Comparison of ENCODE assay signal across 9 mouse cellular contexts in the genomic region with DNA sequence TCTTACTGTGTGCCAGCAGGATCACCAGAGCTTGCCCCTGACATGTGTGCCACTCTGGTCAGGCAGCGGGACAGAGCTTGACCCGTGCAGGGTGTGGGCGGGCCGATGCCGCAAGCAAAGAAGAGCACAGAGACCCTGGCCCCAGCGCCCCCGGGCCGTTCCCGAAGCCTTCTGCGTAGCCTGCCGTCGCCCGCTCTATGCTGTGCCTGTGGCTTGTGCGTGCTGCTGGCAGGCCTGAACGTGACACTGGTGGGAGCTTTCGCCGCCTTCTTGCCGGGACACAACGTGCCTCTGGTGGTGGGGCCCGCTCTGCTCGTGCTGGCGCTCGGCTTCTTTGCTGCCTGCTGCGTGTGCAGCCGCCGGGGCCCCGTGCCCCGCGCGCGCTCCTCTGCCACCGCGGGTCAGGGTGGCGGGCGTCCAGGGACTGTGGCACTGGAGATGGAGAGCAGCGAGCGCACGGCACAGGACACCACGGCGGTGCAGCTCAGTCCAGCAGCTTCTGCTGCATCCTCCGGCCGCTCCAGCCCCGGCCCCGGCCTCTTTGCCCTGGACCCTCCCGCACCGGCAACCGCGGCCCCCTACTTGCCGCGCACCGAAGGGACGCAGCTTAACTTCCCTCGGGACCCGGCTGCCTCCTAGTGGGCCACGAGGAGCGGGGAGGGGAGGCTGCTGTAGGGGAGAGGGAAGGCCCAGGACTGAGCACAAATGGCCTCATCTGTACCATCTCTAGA. TPM values are rescaled to one million over a fixed set of nuclear protein-coding genes. Genes with fewer than 3 reads are reported as not detected.
A peak's percentile ranks its signal among the peaks of the same experiment; 100 is the strongest.
DNase-seq lines count a peak whose midpoint lies in the region; ATAC-seq and TF ChIP-seq lines count a peak whose summit lies in the region.
"Had no signal": no experiment of that assay in that cellular context is flagged by ENCODE, and none has a peak within 500 bp of the region (broad histone marks: within the 10 kb centered on the region; RNA-seq: fewer than 3 reads in every experiment).

No protein-coding gene starts in this region.

- no peaks in the 10 kb centered on the region for H3K36me3 ChIP-seq in E14TG2a.4 (ENCODE audit: insufficient read depth, low read length)
- H3K36me3 ChIP-seq in forebrain, embryonic 12.5 days (replicated peaks): no peaks in the 10 kb centered on the region
- no peaks in the 10 kb centered on the region for H3K36me3 ChIP-seq in limb, embryonic 12.5 days
- H3K36me3 ChIP-seq in neural tube, embryonic 12.5 days: no peaks in the 10 kb centered on the region

- peaks cover 42% of the 10 kb centered on the region for H3K4me1 ChIP-seq in E14TG2a.4 (replicated peaks; ENCODE audit: low read depth, low read length)
- peaks cover 13% of the 10 kb centered on the region for H3K4me1 ChIP-seq in forebrain, embryonic 12.5 days
- H3K4me1 ChIP-seq in limb, embryonic 12.5 days (replicated peaks): peaks cover 12% of the 10 kb centered on the region
- peaks cover 9% of the 10 kb centered on the region for H3K4me1 ChIP-seq in neural tube, embryonic 12.5 days

- peak overlapping the region; percentile 82 for H3K4me3 ChIP-seq in E14TG2a.4 (replicated peaks; ENCODE audit: low read length)
- peak overlapping the region; percentile 42 for H3K4me3 ChIP-seq in forebrain, embryonic 12.5 days (replicated peaks)
- peak overlapping the region; percentile 46 for H3K4me3 ChIP-seq in limb, embryonic 12.5 days (replicated peaks)
- peak overlapping the region; percentile 40 for H3K4me3 ChIP-seq in neural tube, embryonic 12.5 days
- H3K4me3 ChIP-seq: erythroblast, embryonic 14.5 days had no signal

- H3K9ac ChIP-seq in forebrain, embryonic 12.5 days: peak overlapping the region; percentile 51
- H3K9ac ChIP-seq in limb, embryonic 12.5 days (replicated peaks): peak overlapping the region; percentile 57
- H3K9ac ChIP-seq in neural tube, embryonic 12.5 days: peak overlapping the region; percentile 56

- no peak for TF ChIP-seq CTCF in E14TG2a.4 (conservative IDR thresholded peaks at IDR 0.05; ENCODE audit: low read length)

- H3K27me3 ChIP-seq in E14TG2a.4 (ENCODE audit: insufficient read depth, low read length): peaks cover 79% of the 10 kb centered on the region
- peaks cover 87% of the 10 kb centered on the region for H3K27me3 ChIP-seq in forebrain, embryonic 12.5 days
- peaks cover 80% of the 10 kb centered on the region for H3K27me3 ChIP-seq in limb, embryonic 12.5 days
- H3K27me3 ChIP-seq in neural tube, embryonic 12.5 days (replicated peaks): peaks cover 71% of the 10 kb centered on the region

- no peak overlapping the region for H3K27ac ChIP-seq in forebrain, embryonic 12.5 days
- no peak overlapping the region for H3K27ac ChIP-seq in limb, embryonic 12.5 days
- no peak overlapping the region for H3K27ac ChIP-seq in neural tube, embryonic 12.5 days

- ATAC-seq in forebrain, embryonic 12.5 days (ENCODE audit: low FRiP score): peak; percentile 74
- peak; percentile 53; the same call in 1 of the 2 replicates for ATAC-seq in limb, embryonic 12.5 days (ENCODE audit: insufficient number of reproducible peaks, insufficient read depth, low FRiP score, low TSS enrichment, low read depth)
- ATAC-seq in neural tube, embryonic 12.5 days (ENCODE audit: low FRiP score, low read depth): peak; percentile 65
- no peak for ATAC-seq in erythroblast, adult 5-6 weeks (replicated peaks; ENCODE audit: low FRiP score, poor library complexity, severe bottlenecking)

- H3K9me3 ChIP-seq in E14TG2a.4 (ENCODE audit: low read length): no peaks in the 10 kb centered on the region
- no peaks in the 10 kb centered on the region for H3K9me3 ChIP-seq in forebrain, embryonic 12.5 days
- H3K9me3 ChIP-seq in limb, embryonic 12.5 days: no peaks in the 10 kb centered on the region
- H3K9me3 ChIP-seq in neural tube, embryonic 12.5 days: no peaks in the 10 kb centered on the region

- under 1% methylated on average over 53 of the region's 56 CpGs for whole genome bisulfite sequencing in forebrain, embryonic 12.5 days
- WGBS in limb, embryonic 12.5 days: under 1% methylated on average over 56 of the region's 56 CpGs
- under 1% methylated on average over 56 of the region's 56 CpGs for WGBS in neural tube, embryonic 12.5 days

- H3K4me2 ChIP-seq in forebrain, embryonic 12.5 days: peak overlapping the region; percentile 94
- H3K4me2 ChIP-seq in limb, embryonic 12.5 days: peak overlapping the region; percentile 88
- peak overlapping the region; percentile 92 for H3K4me2 ChIP-seq in neural tube, embryonic 12.5 days (replicated peaks)

- peak; percentile 54 to 59 for DNase-seq in cerebellum, postnatal 10 days
- no peak for DNase-seq in cerebellum, postnatal 36 days
- no peak for DNase-seq in thymus, postnatal 14 days

RNA-seq across cellular contexts. Expression of gene 6430628N08Rik, which starts 7.6 kb away (rescaled TPM):
- not detected in 2 replicates for polyA plus RNA-seq in forebrain, embryonic 12.5 days (2016; fragmentation: Nextera tagmentation; extraction: Ambion mirVana)
- polyA plus RNA-seq in limb, embryonic 12.5 days (2016; fragmentation: Nextera tagmentation; extraction: Ambion mirVana): 0.13 and 0.38 TPM in 2 replicates
- polyA plus RNA-seq in neural tube, embryonic 12.5 days (2016; fragmentation: Nextera tagmentation; extraction: Ambion mirVana): not detected in 2 replicates
- total RNA-seq in erythroblast, adult 5-6 weeks (2015; ENCODE audit: low replicate concordance): not detected in 2 replicates
- not detected in 2 replicates for total RNA-seq in erythroblast, adult 5-6 weeks (2017; ENCODE audit: low replicate concordance)
- polyA plus RNA-seq: erythroblast, embryonic 14.5 days had no signal

RNA-seq across cellular contexts. Expression of gene Kncn, which starts 13.9 kb away (rescaled TPM):
- polyA plus RNA-seq in forebrain, embryonic 12.5 days (2016; fragmentation: Nextera tagmentation; extraction: Ambion mirVana): not detected in 2 replicates
- polyA plus RNA-seq in limb, embryonic 12.5 days (2016; fragmentation: Nextera tagmentation; extraction: Ambion mirVana): not detected in 2 replicates
- polyA plus RNA-seq in neural tube, embryonic 12.5 days (2016; fragmentation: Nextera tagmentation; extraction: Ambion mirVana): not detected in 2 replicates
- not detected in 2 replicates for total RNA-seq in erythroblast, adult 5-6 weeks (2015; ENCODE audit: low replicate concordance)
- total RNA-seq in erythroblast, adult 5-6 weeks (2017; ENCODE audit: low replicate concordance): not detected in 2 replicates

RNA-seq across cellular contexts. Expression of gene Dmbx1, which starts 41.7 kb away (rescaled TPM):
- 0.51 and 0.87 TPM in 2 replicates for polyA plus RNA-seq in forebrain, embryonic 12.5 days (2016; fragmentation: Nextera tagmentation; extraction: Ambion mirVana)
- 0.08 and 0.13 TPM in 2 replicates for polyA plus RNA-seq in limb, embryonic 12.5 days (2016; fragmentation: Nextera tagmentation; extraction: Ambion mirVana)
- polyA plus RNA-seq in neural tube, embryonic 12.5 days (2016; fragmentation: Nextera tagmentation; extraction: Ambion mirVana): 1.6 and 2.4 TPM in 2 replicates
- total RNA-seq in erythroblast, adult 5-6 weeks (2015; ENCODE audit: low replicate concordance): not detected in 2 replicates
- total RNA-seq in erythroblast, adult 5-6 weeks (2017; ENCODE audit: low replicate concordance): not detected in 2 replicates
- polyA plus RNA-seq: erythroblast, embryonic 14.5 days had no signal

RNA-seq across cellular contexts. Expression of gene Mknk1, which starts 59.1 kb away (rescaled TPM):
- polyA plus RNA-seq in forebrain, embryonic 12.5 days (2016; fragmentation: Nextera tagmentation; extraction: Ambion mirVana): 25.9 and 27.2 TPM in 2 replicates
- 33.6 and 38.0 TPM in 2 replicates for polyA plus RNA-seq in limb, embryonic 12.5 days (2016; fragmentation: Nextera tagmentation; extraction: Ambion mirVana)
- polyA plus RNA-seq in neural tube, embryonic 12.5 days (2016; fragmentation: Nextera tagmentation; extraction: Ambion mirVana): 24.8 and 26.4 TPM in 2 replicates
- 31.8 and 64.2 TPM in 2 replicates for total RNA-seq in erythroblast, adult 5-6 weeks (2015; ENCODE audit: low replicate concordance)
- 85.6 and 115 TPM in 2 replicates for total RNA-seq in erythroblast, adult 5-6 weeks (2017; ENCODE audit: low replicate concordance)

Comparison
In these comparisons a context has a peak if more than half of its experiments do, and no peak if none do; other contexts are left out.
1. DNase-seq: peak in cerebellum, postnatal 10 days (2 of 2); none in cerebellum, postnatal 36 days (0 of 2) and thymus, postnatal 14 days (single experiment).
2. Peak in every context shown above with its lines, with median percentiles within 50 percentile points of each other: H3K4me3 ChIP-seq, H3K4me2 ChIP-seq and H3K9ac ChIP-seq.